Mouse (Mus musculus) lung, postnatal 0 days (tissue): ENCODE data around the gene Gria1. TPM values are rescaled to one million over a fixed set of nuclear protein-coding genes. Genes with fewer than 3 reads are reported as not detected.

Experiments used
- ATAC-seq: fragments of 200-750 bp; cut with Nextera tagmentation; 2 replicates; pipeline ENCODE4 v1.8.0; 2017; ENCODE audit warnings: moderate library complexity
- DNase-seq: peaks from one replicate; pipeline ENCODE4 v3.0.0-alpha.2; 2016; ENCODE audit warnings: low spot score
- H3K27ac ChIP-seq: fragments of 300-500 bp; sonication (generic); 2 replicates; pipeline ENCODE4 v1.5.1; 2014; ENCODE audit warnings: antibody characterized with exemption, mild to moderate bottlenecking, low read length, mixed read lengths
- H3K27me3 ChIP-seq: fragments of 300-500 bp; sonication (generic); replicated peaks from 2 replicates; pipeline ENCODE4 v1.6.1; 2014; ENCODE audit warnings: low read length, mixed read lengths; ENCODE audit not compliant: insufficient read depth
- H3K36me3 ChIP-seq: fragments of 300-500 bp; sonication (generic); 2 replicates; pipeline ENCODE4 v1.6.1; 2014; ENCODE audit warnings: low read length, mixed read lengths; ENCODE audit not compliant: insufficient read depth
- H3K4me1 ChIP-seq: fragments of 300-500 bp; sonication (generic); 2 replicates; pipeline ENCODE4 v1.6.1; 2014; ENCODE audit warnings: antibody characterized with exemption, low read depth, low read length, mixed read lengths; ENCODE audit not compliant: insufficient read depth
- H3K4me2 ChIP-seq: fragments of 300-500 bp; sonication (generic); replicated peaks from 2 replicates; pipeline ENCODE4 v1.6.1; 2014; ENCODE audit warnings: low read depth, mild to moderate bottlenecking, low read length, moderate library complexity, mixed read lengths
- H3K4me3 ChIP-seq: fragments of 300-500 bp; sonication (generic); 2 replicates; pipeline ENCODE4 v1.5.1; 2014; ENCODE audit warnings: low read depth, low read length
- H3K9ac ChIP-seq: fragments of 300-500 bp; sonication (generic); replicated peaks from 2 replicates; pipeline ENCODE4 v1.6.1; 2014; ENCODE audit warnings: low read depth, mild to moderate bottlenecking
- H3K9me3 ChIP-seq: fragments of 300-500 bp; sonication (generic); 2 replicates; pipeline ENCODE4 v1.6.1; 2016; ENCODE audit warnings: low read length, mixed read lengths
- CTCF ChIP-seq: IDR thresholded peaks from 2 replicates; pipeline ENCODE4 v1.5.1; 2016; ENCODE audit warnings: antibody characterized with exemption, mild to moderate bottlenecking
- EP300 ChIP-seq: IDR thresholded peaks from 2 replicates; pipeline ENCODE4 v1.6.1; 2016; ENCODE audit warnings: antibody characterized with exemption, mild to moderate bottlenecking, control low read depth
- whole genome bisulfite sequencing: fragments of 180-500 bp; shearing (Covaris S2); extraction: QIAGEN DNeasy Blood & Tissue Kit; methylation state at CpG from one replicate; pipeline ENCODE4 v1.1.7; 2014; 5-methylcytosine and 5-hydroxymethylcytosine counted together
- polyA plus RNA-seq: library from polyadenylated mRNA; unstranded; fragments of >200 nt; fragmentation: Nextera tagmentation; extraction: Ambion mirVana; gene quantifications from 2 replicates; pipeline ENCODE4 v1.2.1, GENCODE M21; 2015

Gene Gria1
- polyA plus RNA-seq, 1 experiment from 2014 or later = 1.2 TPM

DNA sequence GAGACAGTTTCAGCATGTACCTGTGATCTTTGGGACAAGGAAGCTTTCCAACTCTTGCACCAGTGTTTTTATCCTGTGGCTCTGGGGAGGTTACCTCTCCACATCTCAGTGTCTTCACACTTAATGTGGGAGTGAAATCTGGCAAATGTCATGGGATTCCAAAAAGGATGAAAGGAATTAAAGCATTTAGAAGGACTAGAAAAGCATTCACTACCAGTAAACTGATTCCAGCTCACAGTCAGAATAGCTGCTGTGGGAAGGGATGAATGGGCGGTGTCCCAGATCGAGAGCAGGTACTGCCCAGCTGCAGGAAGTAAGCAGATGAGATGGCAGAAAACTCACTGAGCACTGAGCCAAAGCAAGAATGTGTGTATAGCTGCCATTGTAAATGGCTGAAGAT is 224.3 kb downstream of the Gria1 start:
- H3K27me3 ChIP-seq = no peaks in the 10 kb centered on the region
- H3K9me3 ChIP-seq = no peaks in the 10 kb centered on the region
- no peak overlapping the region for H3K4me2 ChIP-seq
- DNase-seq (no peak), ATAC-seq (no peak)
- H3K4me3 ChIP-seq = no peak overlapping the region
- TF ChIP-seq CTCF (no peak), EP300 (no peak)
- 81% methylated on average over 2 of the region's 2 CpGs for WGBS
- H3K9ac ChIP-seq = no peak overlapping the region
- no peak overlapping the region for H3K27ac ChIP-seq
- H3K4me1 ChIP-seq = no peaks in the 10 kb centered on the region
- no peaks in the 10 kb centered on the region for H3K36me3 ChIP-seq

GRCm38 (mm10) chr11:57236431-57236830 is 225.2 kb downstream of the Gria1 start:
- 59% methylated on average over 1 of the region's 1 CpGs for WGBS
- no peak overlapping the region for H3K4me2 ChIP-seq
- H3K27ac ChIP-seq = no peak overlapping the region
- no peaks in the 10 kb centered on the region for H3K9me3 ChIP-seq
- TF ChIP-seq CTCF (no peak), EP300 (no peak)
- ATAC-seq (no peak), DNase-seq (no peak)
- H3K36me3 ChIP-seq = no peaks in the 10 kb centered on the region
- no peak overlapping the region for H3K9ac ChIP-seq
- no peaks in the 10 kb centered on the region for H3K4me1 ChIP-seq
- H3K4me3 ChIP-seq = no peak overlapping the region
- no peaks in the 10 kb centered on the region for H3K27me3 ChIP-seq

- H3K27me3 ChIP-seq = no peaks in the 10 kb centered on the region
- no peaks in the 10 kb centered on the region for H3K36me3 ChIP-seq
- H3K4me2 ChIP-seq = no peak overlapping the region
- ATAC-seq = no peak
- no peaks in the 10 kb centered on the region for H3K9me3 ChIP-seq
- no peak overlapping the region for H3K27ac ChIP-seq
- TF ChIP-seq EP300 = no peak
- TF ChIP-seq CTCF = no peak
- no peak overlapping the region for H3K9ac ChIP-seq
- no peak for DNase-seq
- H3K4me1 ChIP-seq = no peaks in the 10 kb centered on the region
- WGBS = 12% methylated on average over 3 of the region's 3 CpGs
- H3K4me3 ChIP-seq = no peak overlapping the region
Observed at GRCm38 (mm10) chr11:57239758-57240157, 228.6 kb downstream of the Gria1 start.

DNA sequence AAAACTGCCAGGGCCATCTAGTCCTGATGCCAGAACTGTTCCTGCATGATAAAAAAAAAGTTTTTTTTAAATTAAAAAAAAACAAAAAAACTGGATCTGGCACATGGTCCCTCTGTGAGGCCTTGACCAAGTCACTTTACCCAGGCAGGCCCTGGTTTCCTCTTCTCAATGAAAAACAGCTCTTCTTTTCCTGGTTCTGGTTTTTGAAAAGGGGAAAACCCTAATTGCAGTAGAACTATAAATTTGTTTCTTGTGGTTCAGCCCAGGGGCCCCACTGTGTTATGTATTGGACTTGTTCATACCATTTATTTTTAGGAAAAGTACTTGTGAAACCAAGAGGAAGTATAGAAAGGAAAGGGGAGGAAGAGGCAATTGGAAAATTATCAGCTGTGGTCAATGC is 232.6 kb downstream of the Gria1 start:
- Histone ChIP-seq H3K27me3 (no peaks in the 10 kb centered on the region), H3K36me3 (no peaks in the 10 kb centered on the region), H3K4me1 (no peaks in the 10 kb centered on the region), H3K4me2 (no peak overlapping the region), H3K9me3 (no peaks in the 10 kb centered on the region), H3K9ac (no peak overlapping the region), H3K4me3 (no peak overlapping the region), H3K27ac (no peak overlapping the region)
- ATAC-seq (no peak), DNase-seq (no peak)
- no peak for TF ChIP-seq EP300
- TF ChIP-seq CTCF = no peak

GRCm38 (mm10) chr11:57244543-57244942 is 233.4 kb downstream of the Gria1 start:
- 29% methylated on average over 6 of the region's 6 CpGs for WGBS
- TF ChIP-seq EP300 = no peak
- no peak for TF ChIP-seq CTCF

DNA sequence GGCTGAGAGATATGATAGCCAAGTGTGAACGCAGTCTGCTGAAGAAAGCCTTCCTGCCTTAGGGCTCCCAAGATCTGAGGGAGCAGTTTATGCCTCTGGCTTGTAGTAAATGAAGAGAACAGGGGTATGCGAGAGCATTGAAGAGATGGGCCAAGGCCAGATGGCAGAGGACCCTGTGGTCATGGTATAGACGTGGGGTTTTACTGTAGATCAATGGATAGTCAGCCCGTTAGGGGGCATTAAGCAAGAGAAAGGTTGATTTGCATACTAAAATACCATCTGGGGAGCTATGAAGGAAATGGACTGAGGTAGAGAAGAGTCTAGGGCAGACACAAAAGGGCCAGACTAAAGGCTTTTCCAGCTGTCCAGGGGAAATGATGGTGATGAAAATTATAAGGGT is 237.7 kb downstream of the Gria1 start:
- no peaks in the 10 kb centered on the region for H3K9me3 ChIP-seq
- no peak overlapping the region for H3K4me3 ChIP-seq
- no peaks in the 10 kb centered on the region for H3K4me1 ChIP-seq
- DNase-seq (no peak), ATAC-seq (no peak)
- no peak for TF ChIP-seq CTCF
- no peak for TF ChIP-seq EP300
- no peak overlapping the region for H3K4me2 ChIP-seq
- H3K36me3 ChIP-seq = no peaks in the 10 kb centered on the region
- H3K27me3 ChIP-seq = no peaks in the 10 kb centered on the region
- H3K9ac ChIP-seq = no peak overlapping the region
- H3K27ac ChIP-seq = no peak overlapping the region
- 85% methylated on average over 4 of the region's 4 CpGs for WGBS

More at GRCm38 (mm10) chr11:57244543-57244942, 233.4 kb downstream of the Gria1 start:
- Histone ChIP-seq H3K27ac (no peak overlapping the region), H3K4me2 (no peak overlapping the region), H3K9me3 (no peaks in the 10 kb centered on the region), H3K27me3 (no peaks in the 10 kb centered on the region), H3K4me3 (no peak overlapping the region), H3K4me1 (no peaks in the 10 kb centered on the region), H3K9ac (no peak overlapping the region), H3K36me3 (no peaks in the 10 kb centered on the region)
- DNase-seq (no peak), ATAC-seq (no peak)

DNA sequence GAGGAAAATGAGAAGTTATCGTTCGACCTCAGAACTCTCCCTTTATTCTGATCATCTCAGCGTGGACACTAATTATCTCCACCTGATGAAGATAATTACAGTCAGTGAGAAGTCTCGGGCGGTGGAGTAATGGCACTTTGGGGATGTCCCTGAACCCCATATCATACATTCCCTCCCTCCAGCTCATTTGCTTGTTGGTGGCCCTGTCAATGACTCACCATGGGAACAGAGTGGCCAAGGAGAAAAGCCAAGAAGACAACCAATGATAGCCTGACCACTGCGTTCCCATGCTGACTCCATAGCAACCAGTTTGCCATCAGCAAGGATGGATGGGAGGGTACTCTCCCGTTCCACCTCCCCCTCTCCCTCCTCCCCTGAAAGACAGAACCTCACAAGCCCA is 238.9 kb downstream of the Gria1 start:
- TF ChIP-seq CTCF (no peak), EP300 (no peak)
- no peak for ATAC-seq
- Histone ChIP-seq H3K27me3 (no peaks in the 10 kb centered on the region), H3K4me3 (no peak overlapping the region), H3K36me3 (no peaks in the 10 kb centered on the region), H3K4me1 (no peaks in the 10 kb centered on the region), H3K9ac (no peak overlapping the region), H3K27ac (no peak overlapping the region), H3K4me2 (no peak overlapping the region), H3K9me3 (no peaks in the 10 kb centered on the region)
- DNase-seq = no peak
- WGBS = 88% methylated on average over 7 of the region's 7 CpGs
